Mouse (Mus musculus): ENCODE results near the gene Crybg2.

DNA sequence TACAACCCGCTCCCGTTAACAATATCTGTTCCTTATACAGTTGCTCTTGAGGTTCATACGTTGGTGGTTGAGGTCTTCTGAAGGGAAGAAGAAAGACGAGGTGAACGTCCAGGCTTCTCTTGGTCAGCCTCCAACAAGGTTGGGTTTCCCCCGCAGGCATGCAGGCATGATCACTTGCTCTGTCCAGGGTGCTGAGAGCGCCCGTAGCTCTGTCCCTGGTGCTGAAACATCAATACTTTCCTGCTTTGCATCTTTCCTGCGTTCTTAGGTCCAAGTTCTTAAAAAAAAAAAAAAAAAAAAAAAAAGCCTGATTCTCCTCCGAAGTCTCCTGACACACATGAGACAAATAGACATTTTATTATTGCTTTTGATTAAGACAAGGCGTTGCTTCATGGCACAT, 40.0 kb upstream of the Crybg2 start:
- TF ChIP-seq CTCF (IDR thresholded peaks at IDR 0.05; ENCODE audit: extremely low read depth, insufficient read length, insufficient replicate concordance, low read depth, low read length) (no peak), POLR2A (IDR thresholded peaks at IDR 0.05; ENCODE audit: low read depth, low read length) (no peak)
